Mouse (Mus musculus): ENCODE measurements at regions not wholly inside any gene's neighbourhood (a gene's known extent, or its start where the extent isn't known, plus 50 kb on each side); places are given as distances from the start of the nearest gene placed in this dataset.

DNA sequence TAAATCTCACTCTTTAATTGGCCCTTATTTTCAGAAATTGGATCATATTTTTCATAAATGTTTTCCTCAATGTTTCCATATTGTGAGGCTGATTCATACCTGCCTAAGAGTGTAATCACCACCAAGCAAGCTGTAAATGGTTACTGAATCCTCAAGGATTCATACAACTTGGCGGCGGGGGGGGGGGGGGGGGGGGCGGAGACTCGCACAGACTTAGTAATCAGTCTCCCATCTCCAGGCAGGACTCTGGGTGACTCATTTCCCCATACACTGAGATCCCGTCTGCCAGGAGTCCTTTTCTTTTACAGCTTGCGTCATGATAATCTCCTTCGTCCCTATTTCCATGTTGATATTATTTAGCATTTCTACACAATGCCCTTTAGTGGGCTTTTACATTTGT lies 624.7 kb downstream of the Nedd1 start:
- intact Hi-C loops (cut with DNase I), result no loop called here
- DNase-seq, result no peak

DNA sequence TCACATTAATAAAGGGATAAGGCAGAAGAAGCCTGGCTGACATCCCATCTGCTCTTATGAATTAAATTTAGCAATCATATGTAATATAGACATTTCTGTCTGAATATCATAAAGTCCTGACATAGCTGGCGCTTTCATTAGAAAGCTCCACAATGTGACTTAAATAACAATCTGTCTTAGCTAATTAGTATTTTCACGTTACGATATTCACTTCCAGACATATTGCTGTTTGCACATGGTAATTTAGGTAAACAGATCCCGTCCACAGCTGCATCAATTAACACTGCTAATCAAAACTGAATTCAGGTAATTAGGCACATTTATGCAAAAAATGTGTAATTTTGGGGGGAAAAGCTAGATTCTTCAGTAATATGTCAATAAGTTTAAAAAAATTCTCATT lies 625.1 kb downstream of the Nedd1 start:
- intact Hi-C loops (cut with DNase I), result no loop called here
- no peak for DNase-seq

DNA sequence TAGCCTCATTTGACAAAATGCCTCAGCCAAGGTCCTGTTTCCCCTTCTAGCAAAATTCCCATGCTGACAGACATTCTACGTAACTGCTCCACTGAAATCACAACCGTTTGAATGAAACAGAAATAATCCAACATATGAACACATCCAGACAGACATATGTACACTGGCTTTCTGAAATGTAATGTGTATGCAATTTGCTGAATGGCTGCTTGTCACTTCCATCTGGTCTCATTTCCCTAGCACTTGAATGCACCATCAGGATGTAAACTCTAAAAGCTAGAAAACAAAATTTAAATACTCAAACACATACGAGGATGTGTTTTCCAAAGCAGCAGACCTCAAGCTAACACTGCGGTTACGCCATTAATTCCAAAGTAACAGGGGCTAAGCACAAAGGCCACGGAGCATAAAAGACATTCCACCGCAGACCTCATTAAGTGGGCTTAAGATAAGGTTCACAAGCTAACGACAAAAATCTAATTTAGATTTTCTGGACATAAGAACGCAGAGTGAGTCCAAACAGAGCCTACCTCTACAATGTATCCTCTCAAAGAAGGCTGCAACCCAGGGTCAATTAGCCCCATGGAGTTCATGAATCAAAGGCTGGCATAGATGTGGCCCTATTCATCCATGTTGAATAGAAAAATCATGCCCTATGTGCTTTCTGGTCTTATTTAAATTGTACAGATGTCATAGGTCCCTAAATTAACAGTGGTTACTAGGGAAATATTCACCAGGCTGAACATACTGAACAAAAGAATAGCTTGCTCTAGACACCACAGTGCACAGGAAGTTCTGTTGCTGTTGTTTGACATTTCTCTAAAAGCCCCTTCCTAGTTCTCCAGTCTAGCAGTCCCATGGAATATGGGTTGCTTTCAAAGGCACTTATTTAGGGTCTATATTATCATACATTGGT lies 630.5 kb downstream of the Nedd1 start:
- DNase-seq, result no peak
- intact Hi-C loops (cut with DNase I), result no loop called here

DNA sequence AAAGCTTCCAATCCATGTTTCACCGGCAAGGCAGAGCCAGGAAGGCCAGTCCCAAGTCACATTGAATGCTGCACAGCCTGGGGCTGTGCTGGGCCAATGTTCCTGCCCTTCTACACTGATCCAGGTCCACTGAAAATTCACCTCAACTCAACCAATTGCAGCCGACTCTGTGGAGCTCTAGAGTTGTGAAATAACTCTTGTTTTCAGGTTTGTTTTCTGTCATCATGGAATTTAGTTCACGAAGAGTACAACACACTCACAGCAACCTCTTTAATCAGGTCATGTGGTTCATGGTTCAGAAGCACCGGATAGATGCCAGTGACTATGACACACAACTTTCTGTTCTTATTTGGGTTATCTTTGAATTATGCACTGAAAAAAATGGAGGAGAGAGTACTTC lies 640.1 kb downstream of the Nedd1 start:
- DNase-seq, result no peak
- intact Hi-C loops (cut with DNase I), result no loop called here

DNA sequence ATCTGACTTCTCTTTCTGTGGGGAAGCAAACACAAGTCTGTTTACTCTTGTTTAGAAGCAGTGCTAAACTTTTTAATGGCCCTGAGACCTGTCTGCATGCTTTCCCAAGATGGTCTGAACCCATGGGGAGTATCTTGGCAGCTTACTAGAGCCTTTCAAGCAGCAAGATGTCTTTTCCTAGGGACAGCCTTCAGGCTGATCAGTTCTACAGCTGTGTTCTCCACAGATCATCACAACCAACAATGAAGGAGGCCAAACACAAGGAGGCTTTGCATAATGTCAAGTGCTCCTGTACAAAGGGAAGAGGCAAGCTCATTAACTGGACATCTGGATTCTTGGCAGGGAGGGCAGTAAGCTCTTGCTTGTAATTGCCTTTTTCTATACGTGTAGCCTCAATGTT lies 641.0 kb downstream of the Nedd1 start:
- intact Hi-C loops (cut with DNase I), result no loop called here
- DNase-seq, result no peak

DNA sequence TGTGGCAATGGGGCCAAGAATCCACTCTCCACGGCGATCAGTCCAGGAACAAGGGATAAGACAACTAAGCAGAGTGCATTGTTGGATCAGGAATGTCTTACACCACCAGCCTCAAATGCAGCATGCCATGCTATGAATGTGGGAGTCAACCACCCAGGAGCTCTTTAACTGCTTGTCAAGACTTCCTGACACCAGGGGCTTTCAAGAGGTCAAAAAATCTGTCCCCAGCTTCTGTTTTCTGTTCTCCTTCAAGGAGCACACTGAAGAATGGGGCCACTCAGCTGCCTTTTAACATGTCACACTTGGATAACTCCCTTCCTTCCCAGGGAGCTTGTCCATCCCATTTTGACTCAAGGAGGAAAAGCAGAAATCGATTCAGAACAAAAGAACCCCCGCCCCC lies 642.8 kb downstream of the Nedd1 start:
- intact Hi-C loops (cut with DNase I), result no loop called here
- DNase-seq, result no peak

DNA sequence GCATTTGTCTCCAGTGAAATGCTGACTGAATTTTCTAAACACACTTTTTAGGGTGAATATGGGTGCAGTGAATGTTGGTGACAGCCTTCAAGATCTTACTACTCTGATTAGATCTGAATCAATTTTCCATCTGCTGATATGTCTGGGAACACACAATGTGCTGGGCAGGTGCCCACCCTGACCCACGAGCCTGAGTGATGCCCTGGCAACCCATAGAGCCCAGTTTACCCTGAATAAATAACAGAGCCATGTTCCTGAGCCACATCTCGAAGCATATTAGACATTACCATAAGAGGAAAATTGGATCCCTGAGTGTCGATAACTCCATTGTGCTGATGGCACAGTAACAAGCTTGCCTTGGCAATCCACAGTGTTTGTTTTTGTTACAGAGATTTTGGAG lies 644.9 kb downstream of the Nedd1 start:
- no peak for DNase-seq
- intact Hi-C loops (cut with DNase I), result no loop called here

DNA sequence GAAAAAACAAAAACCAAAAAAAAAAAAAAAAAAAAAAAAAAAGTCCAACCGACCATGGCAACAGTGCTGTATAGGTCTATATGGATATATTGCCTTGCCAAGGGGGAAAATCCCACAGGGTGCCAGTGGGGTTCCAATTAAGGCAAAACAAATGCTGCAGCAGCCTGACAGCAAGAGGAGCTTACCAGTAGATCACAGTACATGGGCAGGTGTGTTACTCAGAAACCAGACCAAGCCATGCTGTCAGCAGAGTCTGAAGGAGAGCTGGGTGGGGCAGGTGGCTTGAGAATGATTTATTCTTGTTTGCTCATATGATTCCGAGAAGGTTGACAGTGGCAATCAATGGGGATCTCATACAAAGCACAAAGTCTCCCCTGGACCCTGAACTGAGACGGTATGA lies 645.5 kb downstream of the Nedd1 start:
- no peak for DNase-seq
- intact Hi-C loops (cut with DNase I), result no loop called here

DNA sequence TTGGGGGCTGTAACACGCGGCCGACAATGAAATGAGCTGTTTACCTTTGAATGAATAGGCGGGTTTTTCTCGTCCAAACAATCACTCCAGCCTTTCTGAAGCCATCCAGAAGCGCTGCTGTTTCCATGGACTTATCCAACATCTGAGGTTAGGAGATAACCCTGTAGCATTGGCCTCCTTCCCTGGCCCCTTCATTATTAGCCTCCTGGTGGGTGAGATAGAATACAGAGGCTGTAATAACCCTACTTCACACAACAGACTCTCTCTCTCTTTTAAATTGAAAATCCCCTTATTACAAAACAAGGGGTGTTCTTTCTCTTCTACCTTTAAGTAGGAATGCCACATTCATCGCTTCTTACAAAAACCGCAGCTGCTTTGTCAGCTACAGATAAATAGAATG lies 646.8 kb downstream of the Nedd1 start:
- intact Hi-C loops (cut with DNase I), result no loop called here
- no peak for DNase-seq

DNA sequence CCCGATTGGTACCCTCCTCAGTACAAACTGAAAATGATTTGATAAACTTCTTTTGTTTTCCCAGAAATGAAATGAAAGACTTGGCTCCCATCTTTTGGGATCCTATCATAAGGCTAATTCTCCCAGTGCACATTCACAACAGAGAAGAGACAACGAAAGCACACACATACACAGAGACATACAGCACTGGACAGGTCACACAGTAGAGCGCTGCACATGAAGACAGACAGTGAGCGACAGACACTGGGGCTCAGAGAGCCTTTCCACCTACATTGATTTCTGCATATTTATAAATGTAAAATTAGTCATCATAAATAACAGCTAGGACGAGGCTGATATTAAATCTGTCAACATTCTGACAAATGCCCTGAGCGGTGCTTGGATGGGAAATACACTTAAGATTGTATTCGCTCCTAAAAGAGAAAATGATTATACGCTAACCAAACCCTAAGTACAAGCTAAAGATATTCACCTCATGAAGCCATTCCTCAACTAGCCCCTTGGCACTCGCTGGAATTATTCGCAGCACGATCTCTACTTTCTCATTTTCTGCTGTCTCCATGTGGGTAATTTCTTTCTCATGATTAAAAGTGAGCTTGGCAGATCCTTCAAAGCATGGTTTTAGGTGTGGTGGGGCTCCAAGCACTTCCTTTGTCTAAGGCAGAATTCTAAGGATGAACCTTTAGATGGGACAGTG lies 647.4 kb downstream of the Nedd1 start:
- intact Hi-C loops (cut with DNase I), result no loop called here
- no peak for DNase-seq

DNA sequence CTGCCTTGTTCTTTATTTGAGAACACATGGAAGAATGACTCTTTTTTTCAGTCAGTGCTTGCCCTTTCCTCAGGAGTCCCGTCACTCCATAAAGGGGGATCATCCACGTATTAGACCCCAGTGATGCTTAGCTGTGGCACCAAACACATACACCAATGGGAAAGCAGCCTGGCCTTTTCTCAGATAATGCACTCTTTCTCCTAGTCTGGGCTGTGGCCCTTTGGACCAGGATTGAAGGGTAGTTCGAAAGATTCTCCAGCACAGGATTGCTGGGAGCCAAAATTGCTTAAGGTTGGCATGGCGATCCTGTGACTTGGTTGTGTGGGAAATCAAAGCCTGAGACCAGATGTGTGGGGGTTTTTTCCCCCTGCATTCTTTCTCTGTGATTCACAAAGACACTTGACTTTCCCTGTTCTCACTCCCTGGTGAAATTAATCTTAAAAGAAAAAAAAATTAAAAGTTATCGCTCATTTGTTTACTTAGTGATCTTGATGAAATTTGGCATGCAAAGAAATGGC lies 648.3 kb downstream of the Nedd1 start:
- intact Hi-C loops (cut with DNase I), result no loop called here
- no peak for DNase-seq

DNA sequence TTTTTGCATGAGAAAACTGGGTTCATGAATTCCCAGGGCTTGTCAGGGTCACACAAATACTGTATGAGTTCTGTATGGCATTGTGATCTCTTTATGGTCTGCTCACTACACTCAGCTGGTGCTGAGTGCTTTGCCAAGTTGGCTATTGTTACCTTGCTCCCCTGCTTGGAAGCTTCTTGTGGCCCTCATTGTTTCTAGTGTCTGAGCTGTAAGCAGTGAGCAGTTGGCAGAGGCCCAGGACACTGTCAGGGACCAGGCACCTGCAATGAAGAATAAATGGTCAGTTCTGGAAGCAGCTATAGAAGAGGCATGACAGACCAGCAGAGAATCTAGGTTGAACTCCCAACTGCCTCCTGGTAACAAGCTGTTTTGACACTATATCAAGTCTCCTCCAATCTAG lies 677.4 kb downstream of the Nedd1 start:
- intact Hi-C loops (cut with DNase I), result no loop called here
- no peak for DNase-seq

DNA sequence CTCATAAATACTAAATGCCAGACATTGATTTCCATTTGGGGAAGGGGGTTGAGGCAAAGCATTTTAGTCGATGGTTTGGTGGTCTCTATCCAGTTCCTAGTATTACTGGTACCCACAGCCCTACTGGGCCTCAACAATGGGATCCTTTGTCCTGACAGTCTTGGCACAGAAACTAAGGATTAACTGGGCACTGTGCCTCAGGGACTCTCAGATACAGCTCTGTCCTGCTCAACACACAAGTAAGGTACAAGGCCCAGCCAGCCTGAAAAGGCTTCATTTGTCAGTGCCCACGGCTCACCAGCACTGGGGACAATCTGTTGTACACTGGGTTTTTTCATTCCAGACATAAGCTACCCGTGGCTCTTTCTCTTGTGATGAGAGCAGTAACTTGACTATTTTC lies 686.0 kb downstream of the Nedd1 start:
- DNase-seq, result peak in 1 of 2 experiments; percentile 2
- intact Hi-C loops (cut with DNase I), result no loop called here

DNA sequence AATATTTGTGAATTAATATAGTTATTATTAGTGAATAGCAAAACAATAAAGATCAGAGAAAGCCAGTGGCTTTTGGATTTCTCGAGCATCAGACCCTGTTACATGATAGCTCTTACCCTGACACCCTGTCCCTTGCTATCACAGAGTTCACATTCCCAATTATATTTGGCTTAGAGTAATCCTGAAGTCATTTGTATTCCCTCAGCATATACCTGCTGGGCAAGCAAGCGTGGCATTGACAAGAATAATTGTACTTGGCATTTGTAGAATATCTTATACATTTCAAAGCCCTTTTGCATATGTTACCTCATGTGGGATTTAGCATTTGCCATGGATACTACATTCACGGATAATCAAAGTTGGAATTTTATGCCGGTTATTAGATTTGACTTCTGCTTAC lies 692.0 kb downstream of the Nedd1 start:
- intact Hi-C loops (cut with DNase I), result no loop called here
- DNase-seq, result no peak

DNA sequence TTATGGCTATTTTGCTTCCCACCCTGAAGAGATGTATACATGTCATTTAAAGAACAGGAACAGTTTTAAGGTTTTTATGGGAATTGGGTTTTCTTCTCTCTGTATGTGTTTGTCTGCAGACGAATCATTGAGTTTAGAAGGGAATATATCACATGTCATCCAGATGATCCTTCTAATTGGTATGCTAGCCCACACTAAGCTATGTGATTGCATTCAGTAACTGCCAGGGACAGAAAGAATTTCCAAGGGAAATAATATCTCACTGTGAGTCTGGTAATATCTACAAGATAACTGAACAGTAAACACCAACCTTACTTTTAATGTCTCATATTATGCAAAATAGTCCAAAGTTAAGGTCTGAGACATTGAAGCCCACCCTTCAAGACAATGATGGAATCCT lies 698.0 kb downstream of the Nedd1 start:
- intact Hi-C loops (cut with DNase I), result no loop called here
- no peak for DNase-seq

DNA sequence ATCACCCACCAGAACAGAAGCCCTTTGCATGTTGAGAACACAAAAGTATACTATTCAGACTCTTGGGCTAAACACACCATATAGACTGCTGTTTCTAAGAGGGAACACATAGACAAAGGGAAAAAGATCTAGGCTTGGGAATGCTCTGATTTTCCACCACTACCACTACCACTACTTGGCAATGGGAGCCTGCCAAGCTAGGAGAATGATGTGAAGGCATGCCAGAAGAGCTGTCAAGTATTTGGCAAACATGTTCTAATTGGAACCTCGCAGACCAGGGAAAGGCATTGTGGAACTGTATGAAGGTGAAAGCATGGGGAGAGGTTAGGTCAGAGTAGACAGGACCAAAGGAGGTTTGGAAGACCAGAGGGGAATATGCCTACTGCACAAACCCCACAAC lies 701.2 kb downstream of the Nedd1 start:
- intact Hi-C loops (cut with DNase I), result no loop called here
- DNase-seq, result peak; percentile 22

DNA sequence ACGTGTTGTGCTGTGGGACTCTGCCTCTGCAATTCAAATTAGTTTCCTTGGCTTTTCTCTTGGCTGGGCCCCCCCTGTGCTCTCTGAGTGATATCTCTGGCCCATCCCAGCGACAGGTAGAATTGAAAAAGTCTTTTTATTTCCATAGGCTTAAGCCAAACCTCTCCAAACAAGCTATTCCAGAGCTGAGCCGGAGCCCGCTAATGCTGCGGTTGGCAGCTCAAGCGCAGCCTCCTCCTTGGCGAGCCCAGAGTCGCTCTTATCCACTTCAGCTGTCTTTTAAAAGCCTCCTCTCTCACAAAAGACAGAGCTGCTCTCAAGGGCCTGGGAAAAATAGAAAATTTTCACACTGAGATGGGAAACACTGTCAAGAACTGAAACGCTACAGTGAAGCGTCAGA lies 712.7 kb downstream of the Nedd1 start:
- intact Hi-C loops (cut with DNase I), result no loop called here
- DNase-seq, result no peak

DNA sequence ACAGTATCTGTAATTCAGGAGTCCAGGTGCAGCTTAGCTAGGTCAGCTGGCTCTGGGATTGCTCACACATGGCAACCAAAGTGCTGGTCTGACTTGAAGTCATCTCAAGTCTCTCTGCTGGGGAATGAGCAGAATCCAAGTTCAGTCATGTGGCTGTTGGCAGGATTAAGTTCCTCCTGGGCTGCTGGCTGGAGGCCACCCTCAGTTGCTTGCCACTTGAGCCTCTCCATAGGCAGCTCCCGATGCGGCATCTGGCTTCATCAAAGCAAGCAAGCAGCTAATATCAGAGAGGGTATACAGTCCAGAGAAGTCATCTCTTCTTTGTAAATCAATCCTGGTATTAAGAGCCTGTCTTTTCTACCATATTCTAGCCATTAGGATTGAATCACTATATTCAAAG lies 714.3 kb downstream of the Nedd1 start:
- DNase-seq, result no peak
- intact Hi-C loops (cut with DNase I), result no loop called here

DNA sequence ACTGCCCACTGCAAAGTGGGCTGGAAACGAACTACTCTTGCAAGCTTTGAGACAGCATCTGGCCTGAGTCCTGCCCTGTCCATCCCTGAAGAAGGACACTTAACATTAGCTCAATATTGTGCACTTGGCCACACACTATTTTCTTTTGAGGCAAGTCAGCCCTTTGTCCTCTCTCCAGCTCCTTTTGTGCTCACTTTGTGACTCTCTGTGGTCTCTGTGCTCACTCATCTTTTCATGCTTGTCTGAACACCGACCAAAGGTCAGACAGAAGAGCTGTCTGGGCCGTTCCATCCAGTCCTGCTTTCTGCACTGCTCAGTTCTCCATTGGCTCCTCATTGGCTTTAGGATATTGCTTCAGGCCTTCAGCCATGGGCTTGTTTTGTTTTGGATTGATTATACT lies 715.8 kb downstream of the Nedd1 start:
- no peak for DNase-seq
- intact Hi-C loops (cut with DNase I), result no loop called here

DNA sequence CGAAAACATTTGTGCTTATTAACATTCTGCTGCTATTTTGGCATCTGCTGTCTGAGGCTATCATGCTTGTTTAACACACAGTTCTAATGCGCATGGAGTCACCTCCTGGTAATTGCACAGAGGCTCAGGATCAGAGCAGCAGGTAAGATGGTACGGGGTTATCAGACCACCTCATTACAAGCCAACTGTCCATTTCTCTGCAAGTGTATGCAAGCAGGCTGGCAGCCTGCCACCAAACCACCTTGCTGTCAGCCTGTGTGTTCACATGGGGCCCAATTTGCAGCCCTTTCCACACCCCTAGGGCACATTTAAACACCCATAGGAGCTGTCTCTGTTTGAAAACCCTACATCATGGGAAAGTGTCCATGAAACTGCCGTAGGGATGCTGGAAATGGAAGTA lies 731.2 kb downstream of the Nedd1 start:
- DNase-seq, result no peak
- intact Hi-C loops (cut with DNase I), result no loop called here

DNA sequence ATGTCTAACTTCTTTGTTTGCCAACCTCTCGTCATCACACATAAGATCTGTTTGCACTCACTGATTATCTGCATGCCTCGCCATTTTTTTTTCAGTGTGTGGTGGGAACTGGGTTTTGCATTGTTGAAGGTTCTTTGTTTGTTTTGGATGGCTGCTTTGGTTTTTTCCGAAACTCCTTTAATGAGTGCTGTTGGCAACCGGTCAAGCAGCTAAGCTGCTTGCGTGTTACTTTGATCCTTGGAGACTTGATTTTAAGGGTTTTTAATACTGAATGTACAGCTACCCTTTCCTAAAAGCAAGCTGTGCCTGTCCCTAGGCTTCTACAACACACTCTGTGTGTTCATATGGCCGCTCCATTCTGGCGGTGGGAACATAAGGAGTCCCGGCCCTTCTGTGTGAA lies 733.9 kb downstream of the Nedd1 start:
- intact Hi-C loops (cut with DNase I), result no loop called here
- DNase-seq, result peak; percentile 8 to 21

DNA sequence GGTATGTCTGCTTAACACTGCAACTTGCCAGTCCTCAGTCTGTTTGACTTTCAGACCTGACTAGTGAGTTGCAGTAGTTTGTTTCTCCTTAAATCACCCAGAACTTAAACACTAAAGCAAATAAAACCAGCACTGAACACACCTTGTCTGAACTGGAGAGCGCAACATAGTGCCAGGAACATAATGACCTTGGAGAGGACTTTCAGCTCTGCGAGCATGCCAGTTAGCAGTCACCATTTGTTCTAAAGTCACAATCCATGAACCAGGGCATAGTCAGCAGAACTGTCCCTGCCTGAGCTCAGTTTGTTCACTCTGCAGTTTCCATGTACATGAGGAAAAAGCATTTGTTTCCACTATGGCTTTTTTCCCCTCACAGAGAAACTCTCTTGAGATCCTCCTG lies 742.4 kb downstream of the Nedd1 start:
- intact Hi-C loops (cut with DNase I), result no loop called here
- peak; percentile 2 to 8 for DNase-seq

Data from heart, postnatal 10 days (tissue).